Mouse (Mus musculus): ENCODE data around the gene Haao. TPM values are rescaled to one million over a fixed set of nuclear protein-coding genes. Genes with fewer than 3 reads are reported as not detected.

Haao gene
- polyA plus RNA-seq (2016; fragmentation: Nextera tagmentation; extraction: Ambion mirVana) = 0.11 and 0.27 TPM in 2 replicates

DNA sequence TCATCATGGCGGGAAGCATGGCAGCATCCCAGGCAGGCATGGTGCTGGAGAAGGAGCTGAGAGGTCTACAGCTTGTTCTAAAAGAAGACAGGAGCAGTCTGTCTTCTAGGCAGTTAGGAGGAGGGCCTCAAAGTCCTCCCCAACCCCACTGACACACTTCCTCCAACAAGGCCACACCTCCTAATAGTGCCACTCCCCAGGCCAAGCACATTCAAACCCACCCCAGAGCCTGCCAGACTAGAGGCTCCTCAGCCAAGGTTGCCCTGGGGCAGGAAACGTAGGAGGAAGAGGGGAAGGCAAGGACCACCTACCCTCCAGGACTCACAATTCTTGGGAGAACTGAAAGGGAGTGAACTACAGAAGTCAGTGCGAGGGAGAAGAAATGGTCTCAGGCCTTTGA lies at the start of gene Haao:
TSS of gene Haao (minus strand) at position 149 of the 400 bp plus-strand sequence.
- Histone ChIP-seq H3K27ac (replicated peaks) (no peak within 1 kb of the TSS; the same call in 1 of the 2 replicates), H3K4me3 (no peak within 1 kb of the TSS), H3K27me3 (ENCODE audit: low read depth, poor library complexity, severe bottlenecking) (no peaks in the 10 kb centered on the region; the same call in 1 of the 2 replicates), H3K4me1 (peaks cover 24% of the 10 kb centered on the region), H3K9me3 (replicated peaks) (no peaks in the 10 kb centered on the region), H3K36me3 (no peaks in the 10 kb centered on the region)
- 83% methylated on average over 3 of the region's 3 CpGs for WGBS
- DNase-seq (ENCODE audit: low spot score) = no peak

DNA sequence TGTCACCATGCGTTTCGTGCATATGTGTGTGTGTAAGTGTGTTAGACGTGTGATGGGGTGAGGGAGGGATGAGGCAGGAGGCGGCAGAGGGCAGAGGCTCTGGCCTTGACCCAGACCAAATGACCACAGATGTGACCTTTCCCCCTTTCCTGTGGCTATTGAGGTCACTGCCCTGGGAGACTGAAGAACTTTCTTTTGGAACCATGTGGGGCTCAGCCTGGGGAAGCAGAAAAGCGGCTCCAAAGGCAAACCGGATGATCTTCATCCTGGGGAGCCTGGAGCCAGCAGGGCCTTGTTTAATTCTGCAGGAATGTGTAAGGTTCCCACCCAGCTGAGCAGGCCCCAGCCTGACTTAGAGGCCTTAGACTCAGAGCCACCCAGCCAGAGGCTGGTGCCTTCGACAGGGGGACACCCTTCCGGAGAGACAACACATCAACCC lies 49.6 kb upstream of the Haao start:
- WGBS = 63% methylated on average over 8 of the region's 8 CpGs

GRCm38 (mm10) chr17:83896723-83897122 lies 49.0 kb upstream of the Haao start:
- Histone ChIP-seq H3K36me3 (no peaks in the 10 kb centered on the region), H3K27ac (replicated peaks) (0 out of 2 replicates have a peak overlapping the region, but pooled peaks have one; percentile 2), H3K27me3 (ENCODE audit: low read depth, poor library complexity, severe bottlenecking) (peaks cover 7% of the 10 kb centered on the region; the same call in 1 of the 2 replicates), H3K9me3 (replicated peaks) (no peaks in the 10 kb centered on the region), H3K4me3 (no peak overlapping the region), H3K4me1 (peaks cover 20% of the 10 kb centered on the region)
- WGBS = 27% methylated on average over 10 of the region's 10 CpGs
- DNase-seq (ENCODE audit: low spot score) = peak; percentile 59

More for the DNA sequence above, 49.6 kb upstream of the Haao start:
- Histone ChIP-seq H3K36me3 (no peaks in the 10 kb centered on the region), H3K9me3 (replicated peaks) (no peaks in the 10 kb centered on the region), H3K27me3 (ENCODE audit: low read depth, poor library complexity, severe bottlenecking) (peaks cover 7% of the 10 kb centered on the region; the same call in 1 of the 2 replicates), H3K4me3 (no peak overlapping the region), H3K4me1 (peaks cover 20% of the 10 kb centered on the region), H3K27ac (replicated peaks) (peak overlapping the region; percentile 69)
- DNase-seq (ENCODE audit: low spot score) = peak; percentile 18

- H3K36me3 ChIP-seq = no peaks in the 10 kb centered on the region
- no peak overlapping the region for H3K4me3 ChIP-seq
- whole genome bisulfite sequencing = 69% methylated on average over 8 of the region's 8 CpGs
- H3K27ac ChIP-seq (replicated peaks) = no peak overlapping the region
- peaks cover 20% of the 10 kb centered on the region for H3K4me1 ChIP-seq
- DNase-seq (ENCODE audit: low spot score) = no peak
- H3K27me3 ChIP-seq (ENCODE audit: low read depth, poor library complexity, severe bottlenecking) = 0 out of 2 replicates have a peak, but pooled peaks cover 4% of the 10 kb centered on the region
- H3K9me3 ChIP-seq (replicated peaks) = no peaks in the 10 kb centered on the region
Observed at GRCm38 (mm10) chr17:83895321-83895770, 47.6 kb upstream of the Haao start.

DNA sequence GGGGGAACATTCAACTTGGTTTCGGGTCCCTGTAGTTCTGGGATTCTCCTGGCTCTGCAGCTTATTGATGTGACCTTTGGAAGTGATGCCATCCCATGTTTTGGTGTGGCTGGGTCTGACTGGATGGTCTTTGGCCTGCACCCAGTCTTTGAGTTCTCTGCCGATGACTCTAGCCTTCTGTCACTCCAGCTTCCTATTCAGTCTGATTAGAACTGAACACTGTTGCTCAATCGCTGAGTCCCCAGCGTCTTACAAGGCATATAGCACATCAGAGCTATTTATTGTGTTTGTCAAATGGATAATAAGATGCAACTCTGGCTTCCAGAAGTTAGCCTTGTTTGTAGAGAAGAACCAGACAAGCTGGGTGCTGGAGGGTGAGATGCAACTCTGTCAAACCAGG lies 45.4 kb upstream of the Haao start:
- DNase-seq (ENCODE audit: low spot score) = no peak
- H3K9me3 ChIP-seq (replicated peaks) = no peaks in the 10 kb centered on the region
- H3K27ac ChIP-seq (replicated peaks) = 0 out of 2 replicates have a peak overlapping the region, but pooled peaks have one; percentile 17
- H3K27me3 ChIP-seq (ENCODE audit: low read depth, poor library complexity, severe bottlenecking) = 0 out of 2 replicates have a peak, but pooled peaks cover 4% of the 10 kb centered on the region
- H3K36me3 ChIP-seq = no peaks in the 10 kb centered on the region
- WGBS = 94% methylated on average over 4 of the region's 4 CpGs
- no peak overlapping the region for H3K4me3 ChIP-seq
- H3K4me1 ChIP-seq = peaks cover 19% of the 10 kb centered on the region

GRCm38 (mm10) chr17:83891864-83892263 lies 44.1 kb upstream of the Haao start:
- H3K4me3 ChIP-seq = no peak overlapping the region
- no peak overlapping the region for H3K27ac ChIP-seq (replicated peaks)
- 86% methylated on average over 9 of the region's 9 CpGs for WGBS
- H3K4me1 ChIP-seq = peaks cover 7% of the 10 kb centered on the region; the same call in 1 of the 2 replicates
- no peaks in the 10 kb centered on the region for H3K9me3 ChIP-seq (replicated peaks)
- H3K27me3 ChIP-seq (ENCODE audit: low read depth, poor library complexity, severe bottlenecking) = 0 out of 2 replicates have a peak, but pooled peaks cover 4% of the 10 kb centered on the region
- DNase-seq (ENCODE audit: low spot score) = no peak
- H3K36me3 ChIP-seq = no peaks in the 10 kb centered on the region

- Histone ChIP-seq H3K4me1 (0 out of 2 replicates have a peak, but pooled peaks cover 2% of the 10 kb centered on the region), H3K27ac (replicated peaks) (no peak overlapping the region), H3K36me3 (no peaks in the 10 kb centered on the region), H3K9me3 (replicated peaks) (no peaks in the 10 kb centered on the region), H3K4me3 (no peak overlapping the region), H3K27me3 (ENCODE audit: low read depth, poor library complexity, severe bottlenecking) (no peaks in the 10 kb centered on the region)
- 85% methylated on average over 5 of the region's 5 CpGs for WGBS
- DNase-seq (ENCODE audit: low spot score) = no peak
Observed at GRCm38 (mm10) chr17:83890373-83890696, 42.6 kb upstream of the Haao start.

DNA sequence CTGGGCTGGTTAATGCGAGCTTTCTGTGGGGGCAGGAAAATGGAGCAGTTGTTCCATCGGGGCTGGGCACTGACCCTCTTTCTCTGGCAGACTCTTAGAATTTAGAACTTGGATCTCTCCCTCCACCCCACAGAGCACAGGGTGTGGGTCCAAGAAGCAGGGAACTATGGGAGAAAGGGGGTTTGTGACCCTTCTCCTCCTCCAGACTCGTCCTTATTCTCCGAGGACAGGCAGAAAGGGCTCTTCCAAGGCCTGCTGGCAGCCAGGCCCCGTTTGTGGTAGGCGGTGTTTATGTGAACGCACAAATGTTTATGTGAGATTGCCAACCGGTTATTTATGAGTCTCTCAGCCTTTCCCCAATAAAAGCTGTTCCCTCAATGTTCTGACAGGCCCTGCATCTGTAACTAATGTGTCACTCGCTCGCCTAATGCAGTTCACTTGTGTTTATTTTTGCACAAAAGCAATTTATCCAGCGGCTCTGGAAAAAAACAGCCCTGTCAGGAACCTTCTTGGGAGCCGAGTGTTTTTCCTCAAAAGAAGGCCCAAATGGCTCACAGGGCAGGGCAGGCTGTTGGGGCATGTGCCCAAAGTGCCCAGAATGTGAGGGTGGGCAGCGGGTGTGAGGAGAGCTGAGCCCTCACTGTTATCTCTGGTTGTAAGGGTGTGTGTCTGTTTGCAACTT lies 42.1 kb upstream of the Haao start:
- no peak for DNase-seq (ENCODE audit: low spot score)
- H3K4me1 ChIP-seq = no peaks in the 10 kb centered on the region
- H3K9me3 ChIP-seq (replicated peaks) = no peaks in the 10 kb centered on the region
- no peaks in the 10 kb centered on the region for H3K27me3 ChIP-seq (ENCODE audit: low read depth, poor library complexity, severe bottlenecking)
- no peak overlapping the region for H3K4me3 ChIP-seq
- H3K36me3 ChIP-seq = no peaks in the 10 kb centered on the region
- peak overlapping the region; percentile 4 for H3K27ac ChIP-seq (replicated peaks)
- 84% methylated on average over 13 of the region's 13 CpGs for WGBS

GRCm38 (mm10) chr17:83889329-83889690 lies 41.5 kb upstream of the Haao start:
- 93% methylated on average over 5 of the region's 5 CpGs for WGBS
- no peaks in the 10 kb centered on the region for H3K36me3 ChIP-seq
- no peaks in the 10 kb centered on the region for H3K9me3 ChIP-seq (replicated peaks)
- no peaks in the 10 kb centered on the region for H3K4me1 ChIP-seq
- H3K27ac ChIP-seq (replicated peaks) = peak overlapping the region; percentile 4; the same call in 1 of the 2 replicates
- no peak overlapping the region for H3K4me3 ChIP-seq
- DNase-seq (ENCODE audit: low spot score) = no peak
- no peaks in the 10 kb centered on the region for H3K27me3 ChIP-seq (ENCODE audit: low read depth, poor library complexity, severe bottlenecking)

GRCm38 (mm10) chr17:83887241-83887640 lies 39.5 kb upstream of the Haao start:
- Histone ChIP-seq H3K27me3 (ENCODE audit: low read depth, poor library complexity, severe bottlenecking) (no peaks in the 10 kb centered on the region), H3K36me3 (no peaks in the 10 kb centered on the region), H3K4me3 (no peak overlapping the region), H3K4me1 (no peaks in the 10 kb centered on the region), H3K9me3 (replicated peaks) (no peaks in the 10 kb centered on the region), H3K27ac (replicated peaks) (no peak overlapping the region)
- WGBS = 87% methylated on average over 5 of the region's 5 CpGs
- DNase-seq (ENCODE audit: low spot score) = no peak

- Histone ChIP-seq H3K4me3 (no peak overlapping the region), H3K4me1 (no peaks in the 10 kb centered on the region), H3K9me3 (replicated peaks) (no peaks in the 10 kb centered on the region), H3K36me3 (no peaks in the 10 kb centered on the region), H3K27ac (replicated peaks) (no peak overlapping the region), H3K27me3 (ENCODE audit: low read depth, poor library complexity, severe bottlenecking) (no peaks in the 10 kb centered on the region)
- 88% methylated on average over 3 of the region's 3 CpGs for WGBS
- DNase-seq (ENCODE audit: low spot score) = no peak
Observed at GRCm38 (mm10) chr17:83886395-83886794, 38.6 kb upstream of the Haao start.

DNA sequence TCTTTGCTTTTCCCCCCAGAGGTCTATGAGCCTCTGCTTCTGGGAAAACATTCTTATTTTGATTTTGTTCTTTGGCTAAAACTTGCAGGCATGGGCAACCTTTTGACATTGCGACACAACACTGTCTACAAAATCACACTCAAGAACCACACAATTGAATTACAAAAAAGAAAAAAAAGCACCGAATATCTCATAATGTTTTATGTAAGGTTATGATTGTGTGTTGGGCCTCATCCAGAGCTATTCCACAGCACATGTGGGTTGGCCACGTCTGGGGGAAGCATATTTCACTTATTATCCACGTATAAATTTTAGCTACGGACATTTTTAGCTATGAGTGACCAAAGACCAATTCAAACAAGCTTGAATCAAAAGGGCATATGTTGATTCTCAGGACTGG lies 38.0 kb upstream of the Haao start:
- WGBS = 88% methylated on average over 5 of the region's 5 CpGs
- no peaks in the 10 kb centered on the region for H3K36me3 ChIP-seq
- no peak for DNase-seq (ENCODE audit: low spot score)
- no peak overlapping the region for H3K27ac ChIP-seq (replicated peaks)
- no peaks in the 10 kb centered on the region for H3K4me1 ChIP-seq
- no peaks in the 10 kb centered on the region for H3K9me3 ChIP-seq (replicated peaks)
- H3K27me3 ChIP-seq (ENCODE audit: low read depth, poor library complexity, severe bottlenecking) = no peaks in the 10 kb centered on the region
- no peak overlapping the region for H3K4me3 ChIP-seq

- Histone ChIP-seq H3K36me3 (no peaks in the 10 kb centered on the region), H3K27me3 (ENCODE audit: low read depth, poor library complexity, severe bottlenecking) (no peaks in the 10 kb centered on the region), H3K9me3 (replicated peaks) (no peaks in the 10 kb centered on the region), H3K27ac (replicated peaks) (no peak overlapping the region), H3K4me3 (no peak overlapping the region), H3K4me1 (no peaks in the 10 kb centered on the region)
- WGBS = 91% methylated on average over 13 of the region's 13 CpGs
- no peak for DNase-seq (ENCODE audit: low spot score)
Observed at GRCm38 (mm10) chr17:83885021-83885582, 37.3 kb upstream of the Haao start.

Measured in midbrain, embryonic 10.5 days (tissue).